Mouse (Mus musculus) fat pad, adult 2 months (tissue): ENCODE measurements around the gene Disp1.
A peak's percentile ranks its signal among the peaks of the same experiment; 100 is the strongest.

Experiments used
- DNase-seq: peaks from one replicate; pipeline ENCODE4 v3.0.0-alpha.2; 2011; ENCODE audit warnings: low read depth, low spot score; ENCODE audit errors: extremely low read depth

Disp1 gene

GRCm38 (mm10) chr1:183220796-183221718, at the start of gene Disp1:
Disp1 (minus strand) TSS chr1:183221522.
- DNase-seq = no peak

- DNase-seq = no peak
Observed at GRCm38 (mm10) chr1:183267666-183268065, 46.3 kb upstream of the Disp1 start.

GRCm38 (mm10) chr1:183265921-183266467, 44.7 kb upstream of the Disp1 start:
- no peak for DNase-seq

- no peak for DNase-seq
Observed at GRCm38 (mm10) chr1:183264145-183265008, 43.1 kb upstream of the Disp1 start.

- DNase-seq = no peak
Observed at GRCm38 (mm10) chr1:183252574-183252973, 31.3 kb upstream of the Disp1 start.

- no peak for DNase-seq
Observed at GRCm38 (mm10) chr1:183251818-183252217, 30.5 kb upstream of the Disp1 start.

- no peak for DNase-seq
Observed at GRCm38 (mm10) chr1:183250612-183251011, 29.3 kb upstream of the Disp1 start.

GRCm38 (mm10) chr1:183248144-183248543, 26.8 kb upstream of the Disp1 start:
- no peak for DNase-seq

- DNase-seq = no peak
Observed at GRCm38 (mm10) chr1:183243293-183243692, 22.0 kb upstream of the Disp1 start.

GRCm38 (mm10) chr1:183237901-183238300, 16.6 kb upstream of the Disp1 start:
- no peak for DNase-seq

GRCm38 (mm10) chr1:183236460-183236859, 15.1 kb upstream of the Disp1 start:
- no peak for DNase-seq

- DNase-seq = no peak
Observed at GRCm38 (mm10) chr1:183233679-183234174, 12.4 kb upstream of the Disp1 start.

- DNase-seq = no peak
Observed at GRCm38 (mm10) chr1:183232985-183233678, 11.8 kb upstream of the Disp1 start.

GRCm38 (mm10) chr1:183227469-183227868, 6.1 kb upstream of the Disp1 start:
- no peak for DNase-seq

- DNase-seq = no peak
Observed at GRCm38 (mm10) chr1:183219021-183219420, 2.3 kb downstream of the Disp1 start.

GRCm38 (mm10) chr1:183216691-183217090, 4.6 kb downstream of the Disp1 start:
- no peak for DNase-seq

GRCm38 (mm10) chr1:183215706-183216105, 5.6 kb downstream of the Disp1 start:
- DNase-seq = no peak

GRCm38 (mm10) chr1:183213850-183214249, 7.5 kb downstream of the Disp1 start:
- no peak for DNase-seq

- DNase-seq = peak; percentile 39
Observed at GRCm38 (mm10) chr1:183212757-183213211, 8.5 kb downstream of the Disp1 start.

- no peak for DNase-seq
Observed at GRCm38 (mm10) chr1:183210115-183210514, 11.2 kb downstream of the Disp1 start.
